Mouse (Mus musculus) embryonic facial prominence, embryonic 10.5 days (tissue): ENCODE measurements at regions not wholly inside any gene's neighbourhood (a gene's known extent, or its start where the extent isn't known, plus 50 kb on each side); places are given as distances from the start of the nearest gene placed in this dataset.
A peak's percentile ranks its signal among the peaks of the same experiment; 100 is the strongest.

Source experiments
- DNase-seq: peaks from one replicate; pipeline ENCODE4 v3.0.0-alpha.2; 2017; ENCODE audit warnings: low spot score
- H3K27ac ChIP-seq: fragments of 300-500 bp; sonication (generic); replicated peaks from 2 replicates; pipeline ENCODE4 v1.5.1; 2016; ENCODE audit warnings: mild to moderate bottlenecking
- H3K27me3 ChIP-seq: fragments of 300-500 bp; sonication (generic); replicated peaks from 2 replicates; pipeline ENCODE4 v1.6.1; 2016; ENCODE audit warnings: low read depth, mild to moderate bottlenecking; ENCODE audit not compliant: poor library complexity, severe bottlenecking
- H3K36me3 ChIP-seq: fragments of 300-500 bp; sonication (generic); replicated peaks from 2 replicates; pipeline ENCODE4 v1.6.1; 2016; ENCODE audit warnings: mild to moderate bottlenecking, moderate library complexity
- H3K4me1 ChIP-seq: fragments of 300-500 bp; sonication (generic); 2 replicates; pipeline ENCODE4 v1.6.1; 2016
- H3K4me3 ChIP-seq: fragments of 300-500 bp; sonication (generic); 2 replicates; pipeline ENCODE4 v1.5.1; 2016; ENCODE audit warnings: mild to moderate bottlenecking, moderate library complexity
- H3K9me3 ChIP-seq: fragments of 300-500 bp; sonication (generic); 2 replicates; pipeline ENCODE4 v1.6.1; 2016; ENCODE audit warnings: mild to moderate bottlenecking
- WGBS: fragments of 180-500 bp; shearing (Covaris S2); methylation state at CpG from one replicate; pipeline ENCODE4 v1.1.7; 2016; 5-methylcytosine and 5-hydroxymethylcytosine counted together

GRCm38 (mm10) chr8:126851780-126852179 lies 93.9 kb downstream of the Tomm20 start:
- H3K9me3 ChIP-seq = no peaks in the 10 kb centered on the region
- DNase-seq = no peak
- peaks cover 58% of the 10 kb centered on the region for H3K4me1 ChIP-seq
- 91% methylated on average over 3 of the region's 3 CpGs for WGBS
- no peaks in the 10 kb centered on the region for H3K36me3 ChIP-seq
- no peak overlapping the region for H3K4me3 ChIP-seq
- no peak overlapping the region for H3K27ac ChIP-seq
- no peaks in the 10 kb centered on the region for H3K27me3 ChIP-seq

DNA sequence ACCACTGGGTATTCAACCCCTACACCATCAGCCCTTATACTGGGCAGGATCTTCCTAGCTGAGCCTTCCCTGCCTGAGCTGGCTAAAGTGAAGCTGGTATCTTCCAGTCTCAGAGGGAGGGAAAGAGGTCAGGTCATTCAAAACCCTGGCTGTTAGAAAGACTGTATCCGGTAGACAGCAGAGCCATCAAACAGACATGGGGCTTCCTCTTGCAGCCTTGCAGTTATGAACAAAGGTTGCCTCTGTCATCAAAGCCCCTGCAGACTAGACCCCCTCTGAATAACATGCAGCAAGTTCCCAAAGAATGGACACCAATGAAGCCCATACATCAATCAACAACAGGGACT lies 95.5 kb downstream of the Tomm20 start:
- Histone ChIP-seq H3K9me3 (no peaks in the 10 kb centered on the region), H3K4me3 (no peak overlapping the region), H3K27ac (peak overlapping the region; percentile 52), H3K4me1 (peaks cover 58% of the 10 kb centered on the region), H3K27me3 (no peaks in the 10 kb centered on the region), H3K36me3 (no peaks in the 10 kb centered on the region)
- no peak for DNase-seq
- 47% methylated on average over 1 of the region's 1 CpGs for WGBS

- 55% methylated on average over 9 of the region's 9 CpGs for WGBS
- no peaks in the 10 kb centered on the region for H3K9me3 ChIP-seq
- peak overlapping the region; percentile 52 for H3K27ac ChIP-seq
- H3K4me1 ChIP-seq = peaks cover 55% of the 10 kb centered on the region
- no peak overlapping the region for H3K4me3 ChIP-seq
- DNase-seq = peak; percentile 40
- no peaks in the 10 kb centered on the region for H3K27me3 ChIP-seq
- no peaks in the 10 kb centered on the region for H3K36me3 ChIP-seq
Measured at GRCm38 (mm10) chr8:126849411-126850188, 96.0 kb downstream of the Tomm20 start.

- Histone ChIP-seq H3K27ac (peak overlapping the region; percentile 52; the same call in 1 of the 2 replicates), H3K9me3 (no peaks in the 10 kb centered on the region), H3K27me3 (no peaks in the 10 kb centered on the region), H3K36me3 (no peaks in the 10 kb centered on the region), H3K4me3 (no peak overlapping the region), H3K4me1 (peaks cover 48% of the 10 kb centered on the region)
- 89% methylated on average over 13 of the region's 13 CpGs for WGBS
- no peak for DNase-seq
Measured at GRCm38 (mm10) chr8:126848369-126849105, 97.1 kb downstream of the Tomm20 start.

GRCm38 (mm10) chr8:126847664-126848353 lies 97.8 kb downstream of the Tomm20 start:
- Histone ChIP-seq H3K9me3 (no peaks in the 10 kb centered on the region), H3K27me3 (no peaks in the 10 kb centered on the region), H3K36me3 (no peaks in the 10 kb centered on the region), H3K4me3 (no peak overlapping the region), H3K4me1 (peaks cover 41% of the 10 kb centered on the region), H3K27ac (peak overlapping the region; percentile 55)
- no peak for DNase-seq
- 70% methylated on average over 8 of the region's 8 CpGs for WGBS

- H3K4me1 ChIP-seq = peaks cover 39% of the 10 kb centered on the region
- H3K4me3 ChIP-seq = no peak overlapping the region
- DNase-seq = no peak
- no peaks in the 10 kb centered on the region for H3K27me3 ChIP-seq
- no peaks in the 10 kb centered on the region for H3K36me3 ChIP-seq
- no peaks in the 10 kb centered on the region for H3K9me3 ChIP-seq
- WGBS = 68% methylated on average over 3 of the region's 3 CpGs
- no peak overlapping the region; the same call in 1 of the 2 replicates for H3K27ac ChIP-seq
Measured at GRCm38 (mm10) chr8:126846188-126846565, 99.5 kb downstream of the Tomm20 start.

GRCm38 (mm10) chr8:126845530-126846187 lies 100.0 kb downstream of the Tomm20 start:
- WGBS = 90% methylated on average over 14 of the region's 14 CpGs
- Histone ChIP-seq H3K4me1 (peaks cover 43% of the 10 kb centered on the region), H3K36me3 (no peaks in the 10 kb centered on the region), H3K27ac (no peak overlapping the region; the same call in 1 of the 2 replicates), H3K9me3 (no peaks in the 10 kb centered on the region), H3K4me3 (no peak overlapping the region), H3K27me3 (no peaks in the 10 kb centered on the region)
- DNase-seq = no peak

- Histone ChIP-seq H3K4me1 (peaks cover 45% of the 10 kb centered on the region), H3K27me3 (no peaks in the 10 kb centered on the region), H3K4me3 (no peak overlapping the region), H3K36me3 (no peaks in the 10 kb centered on the region), H3K9me3 (no peaks in the 10 kb centered on the region), H3K27ac (no peak overlapping the region)
- DNase-seq = no peak
- WGBS = 87% methylated on average over 4 of the region's 4 CpGs
Measured at GRCm38 (mm10) chr8:126844627-126845026, 101.0 kb downstream of the Tomm20 start.

DNA sequence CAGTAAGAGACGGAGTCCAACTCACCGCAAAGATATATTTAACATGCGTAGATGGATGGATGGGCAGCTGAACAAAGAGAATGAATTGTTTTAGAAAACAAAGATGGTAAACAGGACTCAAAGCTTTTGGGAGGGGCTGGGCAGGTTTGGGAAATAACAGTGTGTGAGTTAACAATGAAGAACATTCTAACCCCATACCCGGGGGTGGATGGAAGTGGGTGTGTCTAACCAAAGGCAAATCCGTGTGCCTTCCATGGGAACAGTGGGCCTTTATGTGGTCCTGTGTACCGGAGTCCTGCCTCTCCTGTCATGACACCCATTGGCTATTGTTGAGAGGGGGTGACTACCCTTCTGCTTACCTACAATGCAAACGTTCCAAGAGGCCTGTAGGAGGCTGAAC lies 104.5 kb downstream of the Tomm20 start:
- Histone ChIP-seq H3K4me3 (no peak overlapping the region), H3K4me1 (peaks cover 49% of the 10 kb centered on the region), H3K9me3 (no peaks in the 10 kb centered on the region), H3K27me3 (no peaks in the 10 kb centered on the region), H3K27ac (no peak overlapping the region; the same call in 1 of the 2 replicates), H3K36me3 (no peaks in the 10 kb centered on the region)
- no peak for DNase-seq
- WGBS = 53% methylated on average over 7 of the region's 7 CpGs

GRCm38 (mm10) chr8:126839712-126840355 lies 105.8 kb downstream of the Tomm20 start:
- no peaks in the 10 kb centered on the region for H3K36me3 ChIP-seq
- 20% methylated on average over 5 of the region's 5 CpGs for WGBS
- peak overlapping the region; percentile 89 for H3K27ac ChIP-seq
- H3K4me3 ChIP-seq = peak overlapping the region; percentile 42
- no peaks in the 10 kb centered on the region for H3K27me3 ChIP-seq
- DNase-seq = peak; percentile 79
- peaks cover 55% of the 10 kb centered on the region for H3K4me1 ChIP-seq
- no peaks in the 10 kb centered on the region for H3K9me3 ChIP-seq

DNA sequence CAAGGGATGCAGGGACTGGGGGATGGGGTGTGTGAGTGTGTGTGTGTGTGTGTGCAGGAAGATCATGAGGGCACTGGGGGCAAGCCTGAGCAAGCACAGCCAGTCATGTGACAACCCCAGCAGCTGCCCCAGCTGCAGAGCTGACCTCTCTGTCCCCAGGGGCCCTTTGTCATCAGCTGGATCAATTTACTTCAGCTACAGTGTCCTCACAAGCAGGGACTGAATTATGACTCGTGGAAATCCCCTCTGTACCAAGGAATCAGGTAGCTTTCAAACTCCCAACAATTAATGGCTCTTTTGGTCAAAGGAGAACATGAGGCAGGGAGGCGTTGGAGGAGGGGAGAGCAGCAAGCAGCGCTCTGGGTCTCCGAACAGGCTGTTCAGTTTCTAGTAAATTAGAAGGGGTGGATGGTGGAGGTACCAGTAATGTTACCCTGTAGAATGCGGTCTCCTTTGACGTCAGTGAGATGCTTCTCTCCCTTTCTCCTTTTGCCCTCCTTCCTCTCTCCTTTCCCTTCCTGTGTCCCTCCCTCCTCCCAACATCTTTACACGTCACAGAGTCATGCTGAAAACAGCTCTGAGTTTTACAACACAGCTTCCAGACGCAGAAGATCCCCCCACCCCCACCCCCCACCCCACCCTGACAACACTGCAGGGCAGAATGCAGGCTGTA lies 106.5 kb downstream of the Tomm20 start:
- peak; percentile 84 for DNase-seq
- H3K27me3 ChIP-seq = no peaks in the 10 kb centered on the region
- H3K36me3 ChIP-seq = no peaks in the 10 kb centered on the region
- 3% methylated on average over 8 of the region's 8 CpGs for WGBS
- peak overlapping the region; percentile 42 for H3K4me3 ChIP-seq
- peak overlapping the region; percentile 89 for H3K27ac ChIP-seq
- H3K9me3 ChIP-seq = no peaks in the 10 kb centered on the region
- peaks cover 60% of the 10 kb centered on the region for H3K4me1 ChIP-seq
